Mouse (Mus musculus) thymus, adult 2 months (tissue): ENCODE results near the gene Nos3. TPM values are rescaled to one million over a fixed set of nuclear protein-coding genes. Genes with fewer than 3 reads are reported as not detected.

Experiments used
- DNase-seq: peaks from one replicate; pipeline ENCODE4 v3.0.0; 2021
- H3K27ac ChIP-seq: fragments of 200-500 bp; 2 replicates; pipeline ENCODE4 v1.5.1; 2012; ENCODE audit warnings: low read length, control low read depth; ENCODE audit not compliant: control insufficient read depth, insufficient read depth
- H3K27me3 ChIP-seq: fragments of 200-500 bp; 2 replicates; pipeline ENCODE4 v1.6.1; 2012; ENCODE audit warnings: mild to moderate bottlenecking, low read length, moderate library complexity, mixed read lengths; ENCODE audit not compliant: control insufficient read depth, insufficient read depth
- H3K36me3 ChIP-seq: fragments of 200-500 bp; 2 replicates; pipeline ENCODE4 v1.6.1; 2012; ENCODE audit warnings: mild to moderate bottlenecking, low read length, moderate library complexity; ENCODE audit not compliant: control insufficient read depth, insufficient read depth
- H3K4me1 ChIP-seq: fragments of 200-500 bp; replicated peaks from 2 replicates; pipeline ENCODE4 v1.6.1; 2012; ENCODE audit warnings: low read length; ENCODE audit not compliant: control insufficient read depth, insufficient read depth
- H3K4me3 ChIP-seq: fragments of 200-500 bp; 2 replicates; pipeline ENCODE4 v1.5.1; 2012; ENCODE audit warnings: mild to moderate bottlenecking, low read length, control low read depth, moderate library complexity; ENCODE audit not compliant: control insufficient read depth, insufficient read depth
- CTCF ChIP-seq: fragments of 200-500 bp; IDR thresholded peaks from 2 replicates; pipeline ENCODE4 v1.5.1; 2012; ENCODE audit warnings: mild to moderate bottlenecking, control low read depth, low read length, moderate library complexity, borderline replicate concordance; ENCODE audit not compliant: control insufficient read depth, poor library complexity, insufficient read depth; ENCODE audit errors: extremely low read depth
- POLR2A ChIP-seq: fragments of 200-500 bp; IDR thresholded peaks from 2 replicates; pipeline ENCODE4 v1.6.1; 2012; ENCODE audit warnings: mild to moderate bottlenecking, low read length, control low read depth, moderate library complexity; ENCODE audit not compliant: control insufficient read depth, poor library complexity, insufficient read depth; ENCODE audit errors: extremely low read depth
- WGBS: fragments of 180-500 bp; shearing (Covaris S2); methylation state at CpG from one replicate; pipeline ENCODE4 v1.1.7; 2018; 5-methylcytosine and 5-hydroxymethylcytosine counted together
- polyA plus RNA-seq: library from polyadenylated mRNA; depleted of rRNA; stranded (reverse); fragments of >200 nt; gene quantifications from 2 replicates; pipeline ENCODE4 v1.2.3, GENCODE M21; 2012

Nos3 gene
- polyA plus RNA-seq, 1 experiment: 5.7 TPM

GRCm38 (mm10) chr5:24401969-24402368 lies 37.4 kb downstream of the Nos3 start:
- WGBS: 97% methylated on average over 9 of the region's 9 CpGs
- H3K4me1 ChIP-seq: no peaks in the 10 kb centered on the region

GRCm38 (mm10) chr5:24404594-24405360 lies 40.2 kb downstream of the Nos3 start:
- Histone ChIP-seq H3K27ac (no peak overlapping the region), H3K27me3 (no peaks in the 10 kb centered on the region), H3K4me1 (no peaks in the 10 kb centered on the region), H3K36me3 (no peaks in the 10 kb centered on the region), H3K4me3 (no peak overlapping the region)
- WGBS: 84% methylated on average over 6 of the region's 6 CpGs
- no peak for TF ChIP-seq CTCF
- TF ChIP-seq POLR2A: no peak
- DNase-seq: no peak

More at GRCm38 (mm10) chr5:24401969-24402368, 37.4 kb downstream of the Nos3 start:
- no peak for DNase-seq
- Histone ChIP-seq H3K4me3 (no peak overlapping the region), H3K27ac (no peak overlapping the region), H3K36me3 (no peaks in the 10 kb centered on the region), H3K27me3 (no peaks in the 10 kb centered on the region)
- TF ChIP-seq CTCF: no peak
- no peak for TF ChIP-seq POLR2A

GRCm38 (mm10) chr5:24405389-24405876 lies 40.8 kb downstream of the Nos3 start:
- DNase-seq: no peak
- H3K4me1 ChIP-seq: no peaks in the 10 kb centered on the region
- 97% methylated on average over 3 of the region's 3 CpGs for WGBS
- no peak overlapping the region for H3K27ac ChIP-seq
- no peak overlapping the region for H3K4me3 ChIP-seq
- no peak for TF ChIP-seq POLR2A
- no peak for TF ChIP-seq CTCF
- no peaks in the 10 kb centered on the region for H3K36me3 ChIP-seq
- H3K27me3 ChIP-seq: no peaks in the 10 kb centered on the region

GRCm38 (mm10) chr5:24408651-24409050 lies 44.0 kb downstream of the Nos3 start:
- no peak overlapping the region for H3K27ac ChIP-seq
- no peaks in the 10 kb centered on the region for H3K36me3 ChIP-seq
- TF ChIP-seq POLR2A (no peak), CTCF (no peak)
- no peak for DNase-seq
- no peaks in the 10 kb centered on the region; the same call in 1 of the 2 replicates for H3K27me3 ChIP-seq
- WGBS: 95% methylated on average over 13 of the region's 13 CpGs
- no peak overlapping the region for H3K4me3 ChIP-seq
- no peaks in the 10 kb centered on the region for H3K4me1 ChIP-seq

GRCm38 (mm10) chr5:24409466-24409865 lies 44.9 kb downstream of the Nos3 start:
- WGBS: 100% methylated on average over 2 of the region's 2 CpGs
- no peak overlapping the region for H3K27ac ChIP-seq
- no peak overlapping the region for H3K4me3 ChIP-seq
- H3K4me1 ChIP-seq: no peaks in the 10 kb centered on the region
- H3K27me3 ChIP-seq: no peaks in the 10 kb centered on the region; the same call in 1 of the 2 replicates
- TF ChIP-seq CTCF: no peak
- TF ChIP-seq POLR2A: no peak
- DNase-seq: no peak
- no peaks in the 10 kb centered on the region for H3K36me3 ChIP-seq

- H3K36me3 ChIP-seq: no peaks in the 10 kb centered on the region
- no peak for DNase-seq
- H3K27ac ChIP-seq: no peak overlapping the region
- no peaks in the 10 kb centered on the region; the same call in 1 of the 2 replicates for H3K27me3 ChIP-seq
- H3K4me1 ChIP-seq: 0 out of 2 replicates have a peak, but pooled peaks cover 4% of the 10 kb centered on the region
- TF ChIP-seq CTCF: no peak
- no peak for TF ChIP-seq POLR2A
- H3K4me3 ChIP-seq: no peak overlapping the region
- 90% methylated on average over 2 of the region's 2 CpGs for WGBS
These were observed 47.5 kb downstream of the Nos3 start for GRCm38 (mm10) chr5:24412063-24412462.
